Mouse (Mus musculus) layer of hippocampus, adult 9-10 months (tissue): ENCODE data around the gene Gbp5.
A peak's percentile ranks its signal among the peaks of the same experiment; 100 is the strongest.
"Not testable (repeated sequence)": the region's sequence is repeated elsewhere in the genome, so short reads cannot be mapped to it uniquely, and the experiment has no call there.

Source experiments
- DNase-seq: peaks from one replicate; pipeline ENCODE4 v3.0.0; 2022; ENCODE audit warnings: low spot score

Gbp5 gene

DNA sequence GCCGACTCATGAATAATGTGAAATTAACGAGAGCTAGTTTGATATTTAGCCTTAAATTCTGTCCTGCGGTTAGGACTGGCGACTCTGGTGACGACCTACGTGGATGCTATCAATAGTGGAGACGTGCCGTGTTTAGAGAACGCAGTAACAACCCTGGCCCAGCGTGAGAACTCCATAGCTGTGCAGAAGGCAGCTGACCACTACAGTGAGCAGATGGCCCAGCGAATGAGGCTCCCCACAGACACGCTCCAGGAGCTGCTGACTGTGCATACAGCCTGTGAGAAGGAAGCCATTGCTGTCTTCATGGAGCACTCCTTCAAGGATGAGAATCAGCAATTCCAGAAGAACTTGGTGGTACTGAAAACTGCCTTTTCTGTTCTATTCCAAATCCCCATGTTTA, 49.0 kb downstream of the Gbp5 start:
- DNase-seq, result not testable (repeated sequence)

DNA sequence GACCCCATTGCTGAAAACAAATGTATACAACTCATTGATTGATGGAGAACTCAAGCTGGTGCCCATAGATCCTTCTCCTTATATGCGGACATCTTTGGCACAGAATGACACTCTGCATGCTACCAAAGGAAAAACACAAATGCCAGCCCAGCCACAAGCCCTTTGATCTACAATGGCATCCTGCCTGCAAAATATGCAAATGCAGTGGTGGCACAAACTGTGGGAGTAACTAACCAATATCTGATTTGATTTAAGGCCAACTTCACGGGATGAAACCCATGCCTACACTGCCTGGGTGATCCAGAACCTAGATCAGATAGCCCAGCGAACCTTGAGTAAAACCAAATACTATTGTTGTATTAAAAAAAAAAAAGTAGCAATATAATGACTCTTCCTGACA, 52.9 kb downstream of the Gbp5 start:
- no peak for DNase-seq

DNA sequence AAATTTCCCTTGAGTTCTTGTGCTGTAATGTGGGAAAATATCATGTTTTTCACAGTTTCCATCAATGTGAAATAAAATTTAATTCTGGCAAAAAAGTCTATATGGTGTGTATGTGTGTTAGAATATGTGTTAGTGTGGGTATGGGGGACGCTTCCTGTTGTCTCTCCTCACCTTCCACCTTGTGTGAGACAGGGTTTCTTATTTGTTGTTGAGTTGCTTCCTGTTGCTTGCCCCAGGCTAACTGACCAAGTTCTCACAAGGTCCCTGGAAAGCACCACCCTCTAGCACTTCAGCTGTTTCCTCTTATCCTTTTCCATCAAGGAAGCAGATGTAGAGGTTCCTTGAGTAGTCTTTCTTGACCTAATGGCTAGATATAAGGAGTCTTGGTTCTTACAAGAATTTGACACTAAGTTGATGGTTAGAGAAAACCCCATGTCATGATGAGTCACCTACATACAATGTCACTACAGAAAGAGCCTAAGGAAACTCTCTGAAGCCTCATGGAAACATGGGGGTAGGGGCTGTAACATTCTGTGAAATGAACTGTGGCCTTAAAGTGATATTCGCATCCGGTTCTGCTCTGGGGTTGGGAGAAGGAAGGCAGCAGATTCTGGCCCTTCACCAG, 56.4 kb downstream of the Gbp5 start:
- DNase-seq, result no peak

DNA sequence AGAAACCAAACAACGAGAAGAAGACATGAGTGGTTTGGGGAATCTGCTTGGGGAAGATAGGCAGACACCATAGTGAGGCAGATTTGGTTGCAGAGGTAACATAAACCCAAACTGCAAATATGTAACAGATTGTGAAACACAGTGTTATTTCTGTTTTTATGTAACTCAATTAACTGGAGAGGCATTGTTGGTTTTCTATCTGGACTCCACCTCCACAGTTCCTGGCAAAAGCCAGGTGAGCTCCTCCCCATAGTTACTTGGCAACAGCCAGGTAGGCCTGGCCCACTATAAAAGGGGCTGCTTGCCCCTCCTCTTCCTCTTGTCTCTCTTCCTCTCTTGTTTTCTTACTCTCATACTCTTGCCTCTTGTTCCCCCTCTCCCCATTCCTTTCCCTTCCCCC, 60.8 kb downstream of the Gbp5 start:
- DNase-seq, result no peak

DNA sequence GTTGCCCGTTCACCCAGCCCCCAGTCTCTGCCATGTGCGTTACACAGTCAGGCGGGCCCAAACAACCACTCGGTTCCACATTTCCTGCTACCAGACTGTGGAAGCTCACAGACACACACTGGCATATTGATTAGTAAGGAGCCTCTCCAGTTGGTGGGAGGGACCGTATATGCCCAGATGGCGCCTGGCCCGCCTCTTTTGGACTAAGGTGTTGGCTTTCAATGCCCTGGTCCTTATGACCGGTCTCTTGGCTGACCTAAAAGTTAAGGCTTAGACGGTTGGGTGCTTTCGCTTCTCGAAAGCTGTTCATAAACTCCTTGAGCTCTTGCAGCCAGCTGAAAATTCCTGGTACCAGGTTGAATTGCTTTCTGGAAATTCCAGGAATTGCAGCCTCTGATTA, 61.8 kb downstream of the Gbp5 start:
- no peak for DNase-seq

DNA sequence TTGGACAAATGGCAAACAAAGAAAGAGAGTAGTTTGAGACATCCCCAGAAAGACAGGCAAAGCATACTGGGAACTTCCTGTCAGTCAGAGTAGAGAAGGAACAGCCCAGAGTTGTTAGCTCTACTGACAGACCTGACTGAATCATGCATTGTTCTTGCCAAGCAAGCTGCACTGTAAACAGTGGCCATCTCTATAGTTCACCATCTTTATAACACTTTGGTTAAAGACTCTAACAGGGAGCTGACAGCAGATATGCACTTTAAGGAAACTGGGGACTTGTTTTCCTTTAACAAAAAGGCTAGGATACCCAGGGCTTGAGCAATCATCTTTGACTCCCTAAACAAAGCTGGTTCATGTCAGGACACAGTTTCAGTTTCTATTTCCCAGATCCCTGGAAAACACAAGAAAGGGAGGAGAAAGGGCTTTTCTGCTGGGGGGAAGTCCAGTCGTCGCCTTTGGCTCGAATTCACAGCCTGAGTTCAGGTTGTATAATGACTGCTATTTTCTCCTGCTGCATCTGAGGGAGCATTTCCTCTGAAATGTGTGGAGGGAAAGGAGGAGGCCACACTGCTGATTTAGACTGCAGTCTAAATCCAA, 66.0 kb downstream of the Gbp5 start, which contains the start of gene Gbp3:
Gene Gbp3 (plus strand): TSS at position 395 of the 597 bp plus-strand sequence.
- DNase-seq, result peak; percentile 2

DNA sequence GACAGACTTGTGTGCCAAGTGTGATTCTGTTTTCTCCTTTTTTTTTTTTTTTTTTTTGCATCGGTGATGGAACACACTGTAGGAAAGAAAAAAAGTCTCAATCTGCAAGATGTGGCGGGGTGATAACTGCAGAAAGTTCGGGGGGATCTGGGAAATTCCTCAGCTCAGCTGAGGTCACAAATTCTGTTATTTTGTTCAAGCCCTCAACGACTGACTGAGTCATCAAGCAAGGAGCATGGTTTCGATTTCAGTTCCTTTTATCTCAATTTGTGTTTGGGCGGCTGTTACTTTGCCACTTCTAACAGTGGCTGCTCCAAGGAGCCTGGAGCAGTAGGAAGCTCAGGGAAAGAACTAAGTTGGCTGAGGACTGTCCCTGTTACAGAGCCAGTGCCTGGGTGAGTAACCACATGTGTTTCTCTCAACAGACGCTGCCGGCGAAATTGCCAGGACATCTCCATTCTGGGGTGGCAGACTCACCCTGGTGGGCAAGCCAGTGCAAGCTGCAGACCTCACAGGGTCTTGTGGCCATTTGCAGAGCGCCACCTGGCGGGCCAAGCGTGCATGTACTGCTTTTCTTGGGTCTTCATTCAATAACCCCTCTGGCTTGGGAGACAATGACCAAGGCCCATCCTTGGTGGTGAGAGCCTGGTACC, 66.6 kb downstream of the Gbp5 start:
- DNase-seq, result peak; percentile 55

DNA sequence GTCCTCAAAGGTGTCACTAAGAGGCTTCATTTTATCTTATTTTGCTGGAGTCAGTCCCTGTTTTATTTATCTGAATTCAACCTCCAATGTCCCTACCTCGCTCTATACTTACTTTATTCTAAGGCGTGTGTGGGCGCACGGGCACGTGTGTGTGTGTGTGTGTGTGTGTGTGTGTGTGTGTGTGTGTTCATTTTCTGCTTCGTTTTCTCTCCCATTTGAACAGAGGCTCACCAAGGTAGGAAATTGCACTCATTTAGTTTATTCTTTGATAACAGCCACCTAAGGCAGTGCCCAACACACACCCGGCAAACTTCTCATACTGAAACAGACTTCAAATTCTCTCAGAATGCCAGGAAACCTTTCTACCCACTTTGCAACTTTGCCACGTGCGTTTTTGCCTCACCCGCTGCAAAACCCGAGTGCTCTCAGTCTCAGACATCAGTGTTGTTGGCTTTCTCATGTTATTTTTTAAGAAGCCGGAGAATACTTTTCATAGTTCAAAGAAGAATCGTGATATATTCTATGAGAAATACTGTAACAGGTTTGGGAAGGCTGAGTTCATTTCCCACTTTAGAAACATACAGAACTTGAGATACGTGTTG, 67.4 kb downstream of the Gbp5 start:
- DNase-seq, result no peak

DNA sequence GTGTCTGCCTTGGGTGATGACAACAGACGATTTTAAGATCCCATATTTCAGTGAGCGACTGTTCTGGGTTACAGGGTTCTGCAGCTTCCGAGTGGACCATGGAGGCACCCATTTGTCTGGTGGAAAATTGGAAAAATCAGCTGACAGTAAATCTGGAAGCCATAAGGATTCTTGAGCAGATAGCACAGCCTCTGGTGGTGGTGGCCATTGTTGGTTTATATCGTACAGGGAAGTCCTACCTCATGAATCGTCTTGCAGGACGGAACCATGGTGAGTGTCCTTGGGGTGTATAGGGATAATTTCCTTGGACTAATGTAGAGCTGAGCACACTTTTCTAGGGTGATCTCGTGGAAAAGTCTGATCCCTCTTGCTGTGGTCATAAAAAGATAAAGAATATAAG, 67.9 kb downstream of the Gbp5 start:
- DNase-seq, result no peak

DNA sequence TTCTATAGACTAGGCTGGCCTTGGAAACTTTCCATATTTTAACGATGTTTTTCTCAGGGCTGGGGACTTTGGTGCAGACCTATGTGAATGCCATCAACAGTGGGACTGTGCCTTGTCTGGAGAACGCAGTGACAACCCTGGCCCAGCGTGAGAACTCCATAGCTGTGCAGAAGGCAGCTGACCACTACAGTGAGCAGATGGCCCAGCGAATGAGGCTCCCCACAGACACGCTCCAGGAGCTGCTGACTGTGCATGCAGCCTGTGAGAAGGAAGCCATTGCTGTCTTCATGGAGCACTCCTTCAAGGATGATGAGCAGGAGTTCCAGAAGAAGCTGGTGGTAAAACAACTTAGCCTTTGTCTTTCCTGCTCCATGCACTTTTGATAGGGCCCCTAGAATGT, 73.7 kb downstream of the Gbp5 start:
- not testable (repeated sequence) for DNase-seq

DNA sequence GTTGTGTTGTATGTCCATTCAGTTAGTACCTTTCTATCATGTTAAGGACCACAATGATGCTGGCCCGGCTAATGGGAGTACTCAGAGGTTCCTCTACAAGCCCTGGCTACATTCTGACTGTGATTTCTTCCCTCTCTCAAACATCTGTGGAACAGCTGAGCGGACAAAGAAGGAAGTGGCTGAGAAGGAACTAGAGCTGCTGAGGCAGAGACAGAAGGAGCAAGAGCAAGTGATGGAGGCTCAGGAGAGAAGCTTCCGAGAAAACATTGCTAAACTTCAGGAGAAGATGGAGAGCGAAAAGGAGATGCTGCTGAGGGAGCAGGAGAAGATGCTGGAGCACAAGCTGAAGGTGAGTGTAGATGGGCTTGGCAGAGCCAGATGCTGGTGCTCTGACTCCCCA, 77.0 kb downstream of the Gbp5 start:
- DNase-seq, result no peak
